Mouse (Mus musculus) CD4-positive, CD25-positive, alpha-beta regulatory T cell, adult 2 months (primary cell): ENCODE data around the gene Lrrc8c.
"Not testable (repeated sequence)": the region's sequence is repeated elsewhere in the genome, so short reads cannot be mapped to it uniquely, and the experiment has no call there.

Source experiments
- DNase-seq: peaks from one replicate; pipeline ENCODE4 v3.0.0-alpha.2; 2012; ENCODE audit warnings: low read depth, low spot score

Gene Lrrc8c

DNA sequence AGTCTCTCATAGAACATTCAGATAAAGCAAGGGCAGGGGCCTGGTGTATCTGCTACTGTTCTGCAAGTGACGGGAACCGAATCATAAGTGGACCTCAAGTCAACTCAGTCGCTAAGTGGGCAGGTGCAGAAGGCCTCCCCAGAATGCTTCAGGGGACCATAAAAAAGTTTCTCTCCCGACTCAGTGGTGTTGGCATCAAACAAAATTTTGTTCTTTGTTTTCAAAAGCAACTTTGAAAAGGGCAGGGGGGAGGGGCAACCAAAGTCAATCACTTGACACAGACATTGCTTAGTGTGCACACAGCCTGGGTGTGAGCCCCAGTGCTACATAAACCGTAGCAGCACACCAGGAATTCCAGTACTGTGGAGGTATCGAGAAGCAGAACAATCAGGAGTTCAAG is 116.4 kb downstream of the Lrrc8c start:
- peak; percentile 42 for DNase-seq

DNA sequence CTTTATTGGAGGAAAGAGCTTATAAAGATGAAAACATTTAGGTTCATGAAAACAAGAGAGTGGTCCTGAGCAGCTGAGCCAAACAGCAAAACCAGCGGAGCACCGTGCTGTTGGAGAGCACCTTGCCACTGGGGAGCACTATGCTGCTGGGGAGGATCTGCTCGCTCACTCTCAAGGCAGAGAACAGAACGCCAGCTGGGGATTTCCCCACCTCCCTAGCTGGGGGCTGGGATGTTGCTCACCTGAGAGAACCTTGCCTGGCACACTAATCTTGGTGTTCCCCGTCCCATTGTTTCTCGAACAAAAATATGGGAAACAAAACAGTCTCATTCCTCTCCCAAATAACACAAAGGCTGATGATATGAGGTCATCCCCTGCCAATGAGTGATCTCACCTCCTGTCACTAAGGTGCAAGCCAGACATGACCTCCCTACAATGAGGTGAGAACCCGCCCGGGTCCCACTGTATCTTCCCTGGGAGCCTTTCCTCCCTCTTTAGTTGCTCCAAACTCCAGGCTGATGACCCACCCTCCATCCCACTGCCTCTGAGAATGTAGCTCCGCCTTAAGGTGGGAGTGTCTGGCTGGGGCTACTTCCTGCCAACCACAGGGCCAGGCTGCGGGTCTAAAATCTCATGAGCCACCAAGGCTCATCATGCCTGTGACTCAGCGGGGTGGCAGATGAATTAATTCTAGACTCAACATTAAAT is 117.5 kb downstream of the Lrrc8c start:
- DNase-seq = peak; percentile 74

DNA sequence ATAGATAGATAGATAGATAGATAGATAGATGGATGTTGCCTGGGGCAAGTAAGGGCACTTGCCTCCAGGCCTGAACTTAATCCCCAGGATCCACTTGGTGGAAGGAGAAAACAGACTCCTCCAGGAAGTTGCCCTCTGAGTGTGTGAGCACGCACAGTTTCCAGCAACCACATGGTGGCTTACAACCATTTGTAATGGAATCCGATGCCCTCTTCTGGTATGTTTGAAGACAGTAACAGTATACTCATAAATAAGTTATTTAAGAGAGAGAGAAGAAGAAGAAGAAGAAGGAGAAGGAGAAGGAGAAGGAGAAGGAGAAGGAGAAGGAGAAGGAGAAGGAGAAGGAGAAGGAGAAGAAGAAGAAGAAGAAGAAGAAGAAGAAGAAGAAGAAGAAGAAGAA is 119.1 kb downstream of the Lrrc8c start:
- DNase-seq = not testable (repeated sequence)

DNA sequence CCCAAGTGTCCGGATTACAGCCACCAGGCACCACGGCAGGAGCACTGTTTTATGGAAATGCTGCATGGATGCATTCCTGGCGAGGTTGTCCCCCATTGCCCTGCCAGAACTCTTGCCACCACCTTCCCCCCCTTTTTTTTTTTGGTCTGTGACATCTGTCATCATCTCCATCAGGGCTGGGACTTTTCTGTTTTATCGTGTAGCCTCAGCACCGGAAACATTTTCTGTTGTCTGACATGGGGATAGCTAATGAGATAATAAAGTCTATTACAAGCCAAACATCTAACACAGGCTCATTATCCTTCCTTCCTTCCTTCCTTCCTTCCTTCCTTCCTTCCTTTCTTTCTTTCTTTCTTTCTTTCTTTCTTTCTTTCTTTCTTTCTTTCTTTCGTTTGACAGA is 119.7 kb downstream of the Lrrc8c start:
- DNase-seq = no peak

DNA sequence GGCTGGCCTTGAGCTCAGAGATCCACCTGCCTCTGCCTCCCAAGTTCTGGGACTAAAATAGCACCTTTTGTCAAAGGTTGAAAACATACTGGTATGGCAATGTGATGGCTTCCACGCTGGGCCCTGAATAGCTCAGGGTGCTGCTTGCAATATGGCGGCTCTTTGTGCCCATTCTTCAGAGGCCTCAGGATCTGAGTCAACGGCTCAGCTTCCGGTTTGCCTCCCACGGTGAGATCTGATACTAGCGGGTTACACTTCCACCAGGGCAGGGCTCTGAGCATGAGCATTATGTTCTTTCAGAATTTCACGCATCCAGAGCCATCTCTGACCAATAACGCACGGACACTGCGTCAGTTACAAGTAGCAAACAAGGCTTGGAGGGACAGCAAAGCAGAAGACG is 120.2 kb downstream of the Lrrc8c start:
- peak; percentile 59 for DNase-seq

DNA sequence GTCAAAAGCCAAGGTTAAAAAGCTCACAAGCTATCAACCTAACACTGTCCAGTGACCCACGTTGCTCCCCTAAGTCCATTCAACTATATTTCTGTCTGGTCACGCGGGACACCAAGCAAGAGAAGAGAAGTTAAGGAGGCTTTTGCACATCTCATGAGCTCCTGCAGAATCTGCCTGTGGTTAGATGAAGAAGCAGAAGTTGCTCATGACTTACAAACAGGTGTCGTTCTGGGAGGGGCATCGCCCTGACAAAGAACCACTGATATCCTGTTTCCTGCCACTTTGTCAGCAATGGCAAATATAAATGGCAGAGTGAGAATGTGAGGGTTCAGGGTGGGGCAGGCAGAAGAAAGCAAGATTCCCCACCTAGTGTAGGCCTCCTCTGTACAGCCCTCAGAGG is 123.3 kb downstream of the Lrrc8c start:
- peak; percentile 85 for DNase-seq

DNA sequence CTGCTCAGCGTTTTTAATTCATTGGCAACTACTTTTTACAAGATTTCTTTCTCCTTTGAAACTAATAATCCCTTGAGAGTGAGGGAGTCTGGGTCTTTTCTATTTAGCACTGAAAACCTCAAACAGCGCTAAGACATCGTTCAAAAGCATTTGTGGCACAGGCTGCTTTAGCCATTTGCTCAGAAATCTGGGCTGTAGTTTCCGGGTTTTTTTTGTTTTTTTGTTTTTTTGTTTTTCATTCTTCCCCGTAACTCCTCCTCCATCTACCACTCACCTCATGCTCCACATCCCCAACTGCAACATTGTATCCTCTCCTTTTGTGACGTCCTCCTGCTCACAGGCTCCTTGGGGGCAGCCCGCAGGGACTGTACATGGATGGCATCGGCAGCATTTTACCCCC is 124.1 kb downstream of the Lrrc8c start:
- peak; percentile 38 for DNase-seq

DNA sequence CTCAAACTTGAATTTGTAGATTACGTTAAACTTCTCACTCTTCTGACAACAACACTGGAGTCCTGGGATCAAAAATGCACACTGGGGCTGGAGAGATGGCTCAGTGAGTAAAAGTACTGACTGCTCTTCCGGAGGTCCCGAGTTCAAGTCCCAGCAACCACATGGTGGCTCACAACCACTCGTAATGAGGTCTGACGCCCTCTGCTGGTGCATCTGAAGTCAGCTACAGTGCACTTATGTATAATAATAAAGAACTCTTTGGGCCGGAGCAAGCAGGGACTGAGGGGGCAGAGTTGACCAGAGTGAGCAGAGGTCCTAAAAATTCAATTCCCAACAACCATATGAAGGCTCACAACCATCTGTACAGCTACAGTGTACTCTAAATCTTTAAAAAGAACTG is 125.0 kb downstream of the Lrrc8c start:
- DNase-seq = peak; percentile 42

DNA sequence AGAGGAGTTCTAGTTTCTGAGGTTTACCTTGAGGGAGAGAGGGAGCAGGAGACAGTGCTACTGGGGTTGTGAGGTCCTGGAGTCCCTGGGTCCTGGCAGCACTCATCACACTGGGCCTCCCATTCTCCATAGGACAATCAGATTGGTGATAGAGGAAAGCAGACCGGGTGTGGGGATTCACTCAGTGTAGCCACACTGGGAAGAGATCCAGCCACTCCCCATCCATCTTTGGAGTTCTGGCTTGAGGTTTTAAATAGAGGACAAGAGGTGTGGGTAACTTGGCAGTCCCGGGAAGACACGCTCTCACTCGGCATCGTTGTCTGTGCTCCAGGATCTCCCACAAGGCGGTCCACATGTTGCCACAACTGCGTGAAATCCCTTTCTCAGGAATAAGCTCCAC is 127.9 kb downstream of the Lrrc8c start:
- DNase-seq = no peak

DNA sequence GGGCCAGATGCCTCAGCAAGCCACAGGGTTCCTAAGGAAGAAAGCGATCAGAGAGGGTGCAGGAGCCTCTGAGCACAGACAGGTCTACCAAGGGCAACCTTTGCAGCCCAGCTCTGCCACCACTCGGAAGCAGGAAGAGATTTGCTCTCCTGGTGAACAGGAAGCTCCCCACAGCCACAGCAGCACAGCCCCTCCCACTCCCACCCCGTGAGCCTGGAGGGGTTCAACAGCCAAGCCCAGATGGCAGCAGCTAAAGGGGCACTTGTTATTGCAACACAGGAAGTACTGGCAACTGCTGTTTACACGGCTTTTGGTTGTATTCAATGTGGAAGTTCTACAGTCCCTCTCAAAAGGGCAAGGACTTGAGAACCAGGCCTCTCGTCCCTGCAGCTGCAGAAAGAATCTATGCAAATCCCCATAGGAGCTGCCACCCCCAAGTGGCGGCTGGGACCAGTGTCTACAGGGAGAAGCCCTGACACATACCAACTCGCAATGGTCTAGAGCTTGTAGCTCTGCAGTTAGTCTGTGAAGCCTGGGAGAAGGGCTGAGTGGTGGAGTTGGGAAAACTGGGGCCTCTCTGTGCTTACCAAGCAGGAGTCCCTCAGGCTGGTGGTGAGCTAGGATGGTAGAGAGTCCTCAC is 129.6 kb downstream of the Lrrc8c start:
- DNase-seq = peak; percentile 82

DNA sequence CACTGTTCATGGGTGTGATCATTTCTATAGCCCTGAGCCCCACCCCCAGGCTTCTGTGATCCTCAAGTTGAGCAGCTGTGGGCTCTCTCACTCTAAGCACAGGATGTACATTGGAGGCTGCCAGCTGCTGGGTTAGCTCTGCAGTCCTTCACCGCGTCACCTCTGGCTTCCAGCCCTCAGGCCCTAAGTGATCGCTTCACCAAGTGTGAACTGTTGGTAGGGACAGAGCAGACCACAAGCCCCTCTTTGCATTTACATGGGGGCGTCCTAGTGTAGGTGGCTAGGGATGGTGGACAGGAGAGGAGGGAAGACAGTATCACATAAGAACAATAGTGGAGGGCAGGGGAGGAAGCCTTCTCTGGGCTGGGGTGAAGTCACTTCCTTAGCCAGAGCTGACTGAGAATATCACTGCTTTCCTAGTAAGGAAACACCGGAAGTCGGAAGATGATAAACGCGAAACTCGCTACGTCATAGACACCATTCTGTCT is 130.4 kb downstream of the Lrrc8c start:
- peak; percentile 91 for DNase-seq

DNA sequence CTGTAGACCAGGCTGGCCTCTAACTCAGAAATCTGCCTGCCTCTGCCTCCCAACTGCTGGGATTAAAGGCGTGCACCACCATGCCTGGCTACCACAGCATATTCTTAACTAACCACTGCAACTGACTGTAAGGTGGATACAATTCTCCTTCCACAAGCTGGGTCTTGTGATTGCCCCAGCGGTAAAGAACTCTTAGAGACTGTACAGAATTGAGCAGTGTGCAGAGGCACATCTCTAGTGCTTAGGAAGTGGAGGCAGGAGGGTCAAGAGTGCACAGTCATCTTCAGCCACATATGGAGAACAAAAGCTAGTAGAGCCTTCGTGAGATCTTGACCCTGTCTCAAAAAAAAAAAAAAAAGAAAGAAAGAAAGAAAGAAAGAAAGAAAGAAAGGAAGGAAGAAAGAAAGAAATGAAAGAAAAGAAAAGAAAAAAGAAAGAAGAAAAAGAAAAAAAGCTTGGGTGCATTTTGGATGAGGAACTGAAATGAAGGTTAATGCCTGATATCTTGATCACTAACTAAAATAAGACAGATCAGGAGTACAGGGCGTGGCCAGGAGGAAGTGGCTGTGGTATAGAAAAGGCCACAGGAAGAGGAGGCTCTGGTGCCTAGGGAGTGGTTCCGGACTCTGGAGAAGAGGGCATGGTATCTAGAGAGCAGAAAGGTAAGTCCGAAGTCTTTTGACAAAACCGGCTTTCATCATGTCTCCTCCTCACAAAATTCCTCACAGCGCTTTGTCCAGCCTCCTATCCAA is 131.7 kb downstream of the Lrrc8c start:
- DNase-seq = peak; percentile 72

DNA sequence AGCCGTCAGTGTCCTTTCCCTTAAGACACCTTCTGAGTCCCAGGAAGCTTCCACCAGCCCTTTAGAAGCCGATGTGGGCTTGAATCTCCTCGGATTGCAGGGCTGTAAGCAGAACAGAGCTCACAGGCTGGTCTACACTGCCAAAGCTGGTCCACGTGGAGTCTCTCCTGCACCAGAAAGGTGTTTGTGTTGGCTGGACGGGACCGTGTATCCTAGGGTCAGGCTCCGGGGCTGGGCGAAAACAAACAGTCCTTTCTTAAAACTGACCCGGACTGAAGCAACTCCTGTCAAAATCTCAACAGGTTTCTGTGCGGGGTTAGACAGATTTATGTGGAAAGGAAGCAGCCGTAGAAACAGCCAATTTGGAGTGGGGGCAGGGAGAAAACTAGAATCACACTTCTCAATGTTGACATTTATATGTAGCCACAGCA is 132.4 kb downstream of the Lrrc8c start:
- peak; percentile 73 for DNase-seq

DNA sequence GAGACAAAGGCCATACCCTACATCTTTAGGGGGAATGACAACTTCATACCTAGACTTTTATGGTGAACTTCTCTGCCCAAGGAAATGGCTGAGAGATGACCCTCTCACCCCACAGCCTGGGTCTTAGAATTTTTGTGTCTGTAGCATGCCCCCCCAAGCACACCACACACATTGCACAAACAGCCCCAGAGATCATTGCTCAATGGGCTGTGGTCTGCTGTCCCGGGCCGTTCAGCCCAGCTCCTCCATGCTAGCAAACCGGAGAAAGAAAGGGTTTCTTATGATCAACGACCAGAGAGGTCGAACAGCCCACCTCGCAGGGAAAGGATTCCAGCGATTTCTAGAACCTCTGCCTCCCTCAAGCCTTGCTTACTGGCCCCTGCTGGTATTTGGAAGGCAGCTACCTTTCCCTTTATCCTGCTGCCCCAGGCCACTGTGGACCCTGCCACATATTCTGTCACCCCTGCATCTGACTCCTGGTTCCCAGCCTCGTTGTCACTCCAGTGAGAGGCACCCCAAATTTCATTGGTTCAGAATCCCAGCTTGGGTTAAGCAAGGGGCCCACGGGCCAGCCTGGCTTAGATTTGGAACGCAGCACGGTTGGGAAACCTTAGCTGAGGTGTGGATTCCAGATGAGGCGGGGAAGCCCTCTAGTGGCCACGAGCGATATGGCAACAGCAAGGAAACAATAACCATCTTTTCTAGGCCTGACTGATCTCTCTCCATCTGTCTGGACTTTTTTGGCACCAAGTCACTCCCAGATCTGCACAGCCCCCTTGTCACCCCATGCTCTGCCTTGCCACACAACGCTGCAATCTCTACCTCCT is 135.3 kb downstream of the Lrrc8c start:
- DNase-seq = peak; percentile 90

DNA sequence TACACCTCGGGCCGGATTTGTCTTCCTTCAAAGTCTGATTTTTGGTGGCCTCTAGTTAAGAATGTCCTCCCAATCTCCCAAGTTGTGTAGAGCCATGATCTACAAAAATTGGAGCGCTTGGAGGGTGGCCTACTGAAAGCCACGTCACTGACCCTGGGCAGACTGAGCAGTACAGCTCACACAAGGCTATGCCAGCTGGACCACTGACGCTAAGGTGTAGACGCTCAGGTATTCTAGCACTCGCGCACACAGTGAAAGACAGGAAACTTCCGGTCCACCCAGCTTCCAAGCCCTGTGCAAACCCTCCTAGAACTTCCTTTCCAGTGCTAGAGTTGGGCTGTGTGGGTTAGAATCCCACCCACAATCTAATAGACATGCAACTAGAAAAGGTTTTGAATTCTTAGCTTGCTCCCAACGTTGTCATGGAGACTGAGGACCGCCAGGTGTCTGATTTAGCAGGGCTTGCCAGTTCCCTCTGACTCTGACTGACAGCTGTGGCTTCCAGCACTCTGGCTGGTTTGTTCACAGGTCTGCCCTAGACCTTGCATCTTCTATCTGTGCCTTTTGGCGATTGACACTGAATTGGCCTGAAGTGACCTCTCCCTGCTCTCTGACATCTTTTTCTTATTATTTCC is 136.0 kb downstream of the Lrrc8c start:
- DNase-seq = no peak

DNA sequence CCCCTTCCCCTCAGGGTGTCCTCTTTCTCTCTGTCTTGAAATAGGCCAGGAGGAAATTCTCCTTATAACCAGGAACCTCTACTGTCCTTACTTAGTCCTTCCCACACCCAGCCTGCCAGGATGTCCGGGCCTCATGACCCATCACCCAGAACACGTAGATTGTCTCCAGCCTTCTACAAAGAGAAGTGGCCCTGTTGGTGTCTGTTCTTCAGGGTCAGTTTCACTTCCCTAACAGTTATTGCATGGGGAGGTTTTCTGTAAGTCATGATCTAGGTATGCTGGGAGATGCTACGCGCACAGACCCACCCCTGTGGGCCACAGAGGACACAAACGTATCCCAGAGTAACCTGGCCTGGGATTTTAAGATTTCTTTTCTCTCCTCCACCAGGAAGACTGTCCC is 142.7 kb downstream of the Lrrc8c start:
- no peak for DNase-seq
